Mouse (Mus musculus) liver, adult 2 months (tissue): ENCODE data around the gene Lrr1.

Source experiments
- CTCF ChIP-seq: fragments of 200-500 bp; IDR thresholded peaks from 2 replicates; pipeline ENCODE4 v1.5.1; 2011; ENCODE audit warnings: low read depth, low read length, control low read depth
- POLR2A ChIP-seq: fragments of 200-500 bp; IDR thresholded peaks from 2 replicates; pipeline ENCODE4 v1.6.1; 2011; ENCODE audit warnings: low read length, control low read depth; ENCODE audit not compliant: insufficient read depth; ENCODE audit errors: extremely low read depth

DNA sequence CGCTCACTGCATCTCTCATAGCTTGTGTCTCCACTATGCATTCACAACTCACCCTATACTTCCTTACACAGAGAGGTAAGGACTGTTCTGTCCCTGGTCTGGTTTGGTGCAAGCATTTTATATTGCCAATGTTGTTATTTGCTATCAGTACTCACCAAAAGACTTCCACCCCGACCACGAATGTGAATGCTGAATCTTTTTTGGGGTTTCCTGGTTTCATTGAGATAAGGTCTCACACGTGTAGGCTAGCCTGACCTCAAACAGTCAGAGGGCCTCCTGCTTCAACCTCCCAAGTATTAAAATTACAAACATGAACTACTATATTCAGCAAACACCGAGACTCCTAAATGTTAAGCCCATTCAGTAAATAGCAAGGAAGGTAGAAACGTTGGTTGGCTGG, 37.3 kb upstream of the Lrr1 start:
- TF ChIP-seq CTCF (no peak), POLR2A (no peak)
